Mouse (Mus musculus) erythroblast, embryonic 14.5 days (primary cell): ENCODE results near the gene Ces1d.

Experiments used
- GATA1 ChIP-seq: IDR thresholded peaks from 2 replicates; pipeline ENCODE4 v1.6.1; 2012; ENCODE audit warnings: low read length, inconsistent platforms, mixed read lengths
- TAL1 ChIP-seq: IDR thresholded peaks from 3 replicates; pipeline ENCODE4 v1.6.1; 2012; ENCODE audit warnings: low read length, inconsistent platforms, mixed read lengths

- TF ChIP-seq GATA1: no peak
- no peak for TF ChIP-seq TAL1
Observed at GRCm38 (mm10) chr8:93221896-93222295, 24.3 kb upstream of the Ces1d start.
